Mouse (Mus musculus): ENCODE data around the gene Pqlc2.

Gene Pqlc2

DNA sequence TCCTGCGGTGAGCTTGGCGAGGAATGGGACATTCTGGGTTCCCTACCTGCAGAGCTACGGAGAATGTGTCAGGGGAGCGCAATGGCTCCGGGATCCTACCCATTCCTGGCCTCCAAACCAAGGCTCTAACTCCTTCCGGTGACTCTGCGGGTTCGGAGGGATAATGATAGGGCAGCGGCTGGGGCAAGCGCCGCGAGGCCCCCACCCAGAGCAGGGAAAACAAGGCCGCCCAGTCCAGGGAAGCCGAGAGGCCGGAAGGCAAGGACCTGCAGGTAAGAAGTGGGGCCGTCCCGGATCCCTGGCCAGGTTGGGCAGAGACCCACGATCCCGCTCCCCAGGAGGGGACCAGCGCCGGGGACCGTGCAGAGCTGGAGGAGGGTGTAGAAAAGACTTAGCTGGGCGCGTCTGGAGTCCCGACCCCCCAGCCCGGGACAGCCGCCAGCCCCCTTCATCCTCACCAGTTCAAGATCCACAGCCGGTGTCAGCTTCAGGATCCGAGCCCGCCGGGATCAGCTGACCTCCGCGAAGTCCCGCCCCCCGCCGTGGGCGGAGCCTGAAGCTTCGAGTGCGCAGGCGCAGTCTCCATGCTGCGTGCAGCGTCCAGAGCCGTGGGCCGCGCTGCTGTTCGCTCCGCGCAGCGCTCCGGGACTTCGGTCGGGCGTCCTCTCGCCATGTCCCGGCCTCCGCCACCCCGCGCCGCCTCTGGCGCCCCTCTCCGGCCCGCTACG, at the start of gene Pqlc2, which contains the start of gene Akr7a5:
Gene Pqlc2 (minus strand): TSS at position 538 of the 728 bp plus-strand sequence.
Gene Akr7a5 (plus strand): TSS at position 574 of the 728 bp plus-strand sequence.
- no peak for TF ChIP-seq GATA4 (IDR thresholded peaks at IDR 0.05; ENCODE audit: insufficient replicate concordance, low read length)

- no peak for TF ChIP-seq GATA4 (IDR thresholded peaks at IDR 0.05; ENCODE audit: insufficient replicate concordance, low read length)
Measured at GRCm38 (mm10) chr4:139357211-139357610, 46.7 kb upstream of the Pqlc2 start.

- TF ChIP-seq GATA4 (IDR thresholded peaks at IDR 0.05; ENCODE audit: insufficient replicate concordance, low read length): no peak
Measured at GRCm38 (mm10) chr4:139352832-139353231, 42.3 kb upstream of the Pqlc2 start.

- no peak; the same call in 1 of the 2 replicates for TF ChIP-seq GATA4 (IDR thresholded peaks at IDR 0.05; ENCODE audit: insufficient replicate concordance, low read length)
Measured at GRCm38 (mm10) chr4:139351931-139352711, 41.6 kb upstream of the Pqlc2 start, which contains the start of the genes Mrto4, Emc1 and Ubr4. Gene Mrto4 (minus strand): TSS chr4:139352576. Gene Emc1 (plus strand): TSS chr4:139352587. Gene Ubr4 (plus strand): TSS chr4:139352609.

GRCm38 (mm10) chr4:139345416-139346019, 35.0 kb upstream of the Pqlc2 start:
- no peak for TF ChIP-seq GATA4 (IDR thresholded peaks at IDR 0.05; ENCODE audit: insufficient replicate concordance, low read length)

GRCm38 (mm10) chr4:139343718-139344117, 33.2 kb upstream of the Pqlc2 start:
- peak; percentile 22; the same call in 1 of the 2 replicates for TF ChIP-seq GATA4 (IDR thresholded peaks at IDR 0.05; ENCODE audit: insufficient replicate concordance, low read length)

DNA sequence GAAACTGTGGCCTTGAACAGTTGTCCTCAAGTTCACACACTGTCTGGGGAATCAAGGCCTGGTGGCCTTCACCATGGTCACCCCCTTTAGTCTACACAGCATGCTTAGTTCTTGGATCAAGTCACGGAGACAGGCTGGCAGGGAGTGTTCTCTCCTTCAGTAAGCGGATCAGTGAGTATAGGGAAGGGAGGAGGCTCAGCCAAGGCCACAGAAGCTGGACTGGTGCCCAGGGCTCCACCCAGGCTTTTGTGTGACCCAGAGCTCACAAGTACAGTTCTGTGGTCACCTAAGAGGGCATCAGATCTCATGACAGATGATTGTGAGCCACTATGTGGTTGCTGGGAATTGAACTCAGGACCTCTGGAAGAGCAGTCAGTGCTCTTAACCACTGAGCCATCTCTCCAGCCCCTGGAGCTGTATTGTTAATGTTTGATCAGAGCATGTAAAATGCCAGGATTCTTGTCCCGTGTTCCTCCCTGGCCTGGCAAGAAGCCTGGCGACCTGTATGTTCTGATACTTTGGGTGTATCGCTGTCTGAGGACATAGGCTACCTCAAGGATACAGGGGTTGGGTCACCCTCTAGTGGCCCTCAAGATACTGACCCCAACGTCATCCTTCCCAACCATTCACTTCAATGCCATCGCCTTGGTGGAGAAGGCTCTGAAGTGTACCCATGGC, 31.2 kb upstream of the Pqlc2 start:
- TF ChIP-seq GATA4 (IDR thresholded peaks at IDR 0.05; ENCODE audit: insufficient replicate concordance, low read length): no peak

- no peak for TF ChIP-seq GATA4 (IDR thresholded peaks at IDR 0.05; ENCODE audit: insufficient replicate concordance, low read length)
Measured at GRCm38 (mm10) chr4:139340835-139341234, 30.3 kb upstream of the Pqlc2 start.

GRCm38 (mm10) chr4:139338145-139338544, 27.6 kb upstream of the Pqlc2 start:
- TF ChIP-seq GATA4 (IDR thresholded peaks at IDR 0.05; ENCODE audit: insufficient replicate concordance, low read length): no peak

DNA sequence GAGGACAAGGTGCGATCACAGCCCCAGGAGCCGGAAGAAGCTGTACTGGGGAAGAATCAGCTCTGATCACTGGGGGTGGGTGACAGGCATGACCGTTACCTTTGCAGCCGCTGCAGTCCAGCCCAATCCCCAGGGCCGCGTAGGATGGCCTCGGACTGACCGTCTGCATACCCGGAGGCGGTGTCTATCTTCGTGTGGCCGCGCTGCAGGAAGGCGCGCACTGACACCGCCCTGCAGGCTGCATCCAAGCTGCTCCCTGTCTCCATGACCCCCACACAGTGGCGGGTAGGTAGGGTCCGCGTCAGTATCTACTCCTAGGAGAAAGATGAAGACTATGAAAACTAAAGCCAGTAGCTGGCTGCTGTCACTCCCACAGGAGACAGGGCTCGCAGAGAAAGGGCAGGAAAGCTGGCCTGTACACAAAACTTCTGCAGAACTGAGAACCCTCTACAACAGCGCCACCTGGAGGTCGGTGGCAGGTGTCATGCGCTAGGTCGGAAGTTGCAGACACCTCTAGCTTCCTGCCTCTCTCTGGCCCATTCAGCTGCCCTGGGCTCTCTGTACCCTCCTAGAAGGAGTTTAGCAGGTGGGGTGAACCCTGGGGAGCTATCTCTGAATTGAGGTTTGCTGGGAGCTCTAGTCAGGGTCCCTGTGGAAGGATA, 26.4 kb upstream of the Pqlc2 start:
- TF ChIP-seq GATA4 (IDR thresholded peaks at IDR 0.05; ENCODE audit: insufficient replicate concordance, low read length): no peak

GRCm38 (mm10) chr4:139335507-139335906, 25.0 kb upstream of the Pqlc2 start:
- TF ChIP-seq GATA4 (IDR thresholded peaks at IDR 0.05; ENCODE audit: insufficient replicate concordance, low read length): no peak

GRCm38 (mm10) chr4:139334631-139335295, 24.3 kb upstream of the Pqlc2 start:
- 0 out of 2 replicates have a peak, but pooled peaks have one; percentile 34 for TF ChIP-seq GATA4 (IDR thresholded peaks at IDR 0.05; ENCODE audit: insufficient replicate concordance, low read length)

GRCm38 (mm10) chr4:139330605-139331004, 20.1 kb upstream of the Pqlc2 start:
- no peak for TF ChIP-seq GATA4 (IDR thresholded peaks at IDR 0.05; ENCODE audit: insufficient replicate concordance, low read length)

- no peak for TF ChIP-seq GATA4 (IDR thresholded peaks at IDR 0.05; ENCODE audit: insufficient replicate concordance, low read length)
Measured at GRCm38 (mm10) chr4:139319740-139320139, 9.2 kb upstream of the Pqlc2 start.

All from liver, adult (tissue).